Mouse (Mus musculus) embryonic facial prominence, embryonic 14.5 days (tissue): ENCODE measurements at regions not wholly inside any gene's neighbourhood (a gene's known extent, or its start where the extent isn't known, plus 50 kb on each side); places are given as distances from the start of the nearest gene placed in this dataset.

Experiments used
- ATAC-seq: fragments of 200-750 bp; cut with Nextera tagmentation; 2 replicates; pipeline ENCODE4 v1.8.0; 2017; ENCODE audit warnings: low read depth, moderate number of reproducible peaks, moderate TSS enrichment
- DNase-seq: peaks from one replicate; pipeline ENCODE4 v3.0.0-alpha.2; 2015; ENCODE audit warnings: low spot score
- H3K27ac ChIP-seq: fragments of 300-500 bp; sonication (generic); replicated peaks from 2 replicates; pipeline ENCODE4 v1.5.1; 2014; ENCODE audit warnings: low read depth, mild to moderate bottlenecking, low read length, moderate library complexity
- H3K27me3 ChIP-seq: fragments of 300-500 bp; sonication (generic); replicated peaks from 2 replicates; pipeline ENCODE4 v1.6.1; 2014; ENCODE audit warnings: low read length; ENCODE audit not compliant: control insufficient read depth, insufficient read depth
- H3K36me3 ChIP-seq: fragments of 300-500 bp; sonication (generic); 2 replicates; pipeline ENCODE4 v1.6.1; 2014; ENCODE audit warnings: low read length, mixed read lengths; ENCODE audit not compliant: control insufficient read depth, insufficient read depth
- H3K4me1 ChIP-seq: fragments of 300-500 bp; sonication (generic); 2 replicates; pipeline ENCODE4 v1.6.1; 2014; ENCODE audit warnings: antibody characterized with exemption, low read length; ENCODE audit not compliant: control insufficient read depth, insufficient read depth
- H3K4me2 ChIP-seq: fragments of 300-500 bp; sonication (generic); 2 replicates; pipeline ENCODE4 v1.6.1; 2014; ENCODE audit warnings: low read depth, mild to moderate bottlenecking, low read length, moderate library complexity, mixed read lengths
- H3K4me3 ChIP-seq: fragments of 300-500 bp; sonication (generic); 2 replicates; pipeline ENCODE4 v1.5.1; 2014; ENCODE audit warnings: low read depth, mild to moderate bottlenecking, low read length
- H3K9ac ChIP-seq: fragments of 300-500 bp; sonication (generic); 2 replicates; pipeline ENCODE4 v1.6.1; 2014; ENCODE audit warnings: low read depth, mild to moderate bottlenecking, low read length, moderate library complexity, mixed read lengths
- H3K9me3 ChIP-seq: fragments of 300-500 bp; sonication (generic); 2 replicates; pipeline ENCODE4 v1.6.1; 2016; ENCODE audit warnings: low read length; ENCODE audit not compliant: control insufficient read depth
- WGBS: fragments of 180-500 bp; shearing (Covaris S2); extraction: QIAGEN DNeasy Blood & Tissue Kit; methylation state at CpG from one replicate; pipeline ENCODE4 v1.1.7; 2014; 5-methylcytosine and 5-hydroxymethylcytosine counted together

- Histone ChIP-seq H3K4me2 (no peak overlapping the region), H3K27ac (no peak overlapping the region), H3K9ac (no peak overlapping the region), H3K9me3 (no peaks in the 10 kb centered on the region), H3K4me1 (0 out of 2 replicates have a peak, but pooled peaks cover 3% of the 10 kb centered on the region), H3K27me3 (no peaks in the 10 kb centered on the region), H3K4me3 (no peak overlapping the region), H3K36me3 (no peaks in the 10 kb centered on the region)
- ATAC-seq (no peak), DNase-seq (no peak)
- WGBS, result 72% methylated on average over 11 of the region's 11 CpGs
Observed at GRCm38 (mm10) chr10:117461791-117462516, 82.1 kb upstream of the Cpsf6 start.

GRCm38 (mm10) chr10:117461261-117461660, 81.4 kb upstream of the Cpsf6 start:
- no peak overlapping the region for H3K9ac ChIP-seq
- no peak overlapping the region for H3K4me3 ChIP-seq
- DNase-seq (no peak), ATAC-seq (no peak)
- H3K9me3 ChIP-seq, result no peaks in the 10 kb centered on the region
- H3K36me3 ChIP-seq, result no peaks in the 10 kb centered on the region
- H3K27me3 ChIP-seq, result no peaks in the 10 kb centered on the region
- no peak overlapping the region for H3K4me2 ChIP-seq
- 0 out of 2 replicates have a peak, but pooled peaks cover 3% of the 10 kb centered on the region for H3K4me1 ChIP-seq
- 80% methylated on average over 4 of the region's 4 CpGs for WGBS
- H3K27ac ChIP-seq, result no peak overlapping the region

GRCm38 (mm10) chr10:117460366-117460730, 80.5 kb upstream of the Cpsf6 start:
- Histone ChIP-seq H3K9me3 (no peaks in the 10 kb centered on the region), H3K27me3 (no peaks in the 10 kb centered on the region)
- 91% methylated on average over 6 of the region's 6 CpGs for WGBS

GRCm38 (mm10) chr10:117459651-117460365, 80.0 kb upstream of the Cpsf6 start:
- H3K27me3 ChIP-seq, result no peaks in the 10 kb centered on the region
- H3K4me3 ChIP-seq, result no peak overlapping the region
- DNase-seq (no peak), ATAC-seq (no peak)
- no peaks in the 10 kb centered on the region for H3K36me3 ChIP-seq
- H3K27ac ChIP-seq, result no peak overlapping the region
- no peaks in the 10 kb centered on the region for H3K9me3 ChIP-seq
- no peak overlapping the region for H3K4me2 ChIP-seq
- WGBS, result 91% methylated on average over 10 of the region's 10 CpGs
- H3K9ac ChIP-seq, result no peak overlapping the region
- H3K4me1 ChIP-seq, result 0 out of 2 replicates have a peak, but pooled peaks cover 3% of the 10 kb centered on the region

More at GRCm38 (mm10) chr10:117460366-117460730, 80.5 kb upstream of the Cpsf6 start:
- no peak overlapping the region for H3K27ac ChIP-seq
- ATAC-seq, result no peak
- H3K4me3 ChIP-seq, result no peak overlapping the region
- H3K36me3 ChIP-seq, result no peaks in the 10 kb centered on the region
- no peak for DNase-seq
- no peak overlapping the region for H3K4me2 ChIP-seq
- H3K9ac ChIP-seq, result no peak overlapping the region
- H3K4me1 ChIP-seq, result 0 out of 2 replicates have a peak, but pooled peaks cover 3% of the 10 kb centered on the region

- DNase-seq (no peak), ATAC-seq (no peak)
- H3K4me1 ChIP-seq, result 0 out of 2 replicates have a peak, but pooled peaks cover 3% of the 10 kb centered on the region
- H3K27me3 ChIP-seq, result no peaks in the 10 kb centered on the region
- no peak overlapping the region for H3K9ac ChIP-seq
- no peak overlapping the region for H3K27ac ChIP-seq
- H3K4me2 ChIP-seq, result no peak overlapping the region
- H3K9me3 ChIP-seq, result no peaks in the 10 kb centered on the region
- no peaks in the 10 kb centered on the region for H3K36me3 ChIP-seq
- no peak overlapping the region for H3K4me3 ChIP-seq
- 82% methylated on average over 2 of the region's 2 CpGs for WGBS
Observed at GRCm38 (mm10) chr10:117459041-117459475, 79.2 kb upstream of the Cpsf6 start.

- H3K27me3 ChIP-seq, result no peaks in the 10 kb centered on the region
- no peak overlapping the region for H3K4me2 ChIP-seq
- H3K27ac ChIP-seq, result no peak overlapping the region
- no peak for ATAC-seq
- no peaks in the 10 kb centered on the region for H3K36me3 ChIP-seq
- H3K4me3 ChIP-seq, result no peak overlapping the region
- 83% methylated on average over 11 of the region's 11 CpGs for WGBS
- H3K9ac ChIP-seq, result no peak overlapping the region
- 0 out of 2 replicates have a peak, but pooled peaks cover 3% of the 10 kb centered on the region for H3K4me1 ChIP-seq
- no peaks in the 10 kb centered on the region for H3K9me3 ChIP-seq
- no peak for DNase-seq
Observed at GRCm38 (mm10) chr10:117458271-117459040, 78.6 kb upstream of the Cpsf6 start.

GRCm38 (mm10) chr10:117457701-117457950, 77.8 kb upstream of the Cpsf6 start:
- no peaks in the 10 kb centered on the region for H3K27me3 ChIP-seq
- H3K9me3 ChIP-seq, result no peaks in the 10 kb centered on the region
- 59% methylated on average over 2 of the region's 2 CpGs for WGBS
- no peaks in the 10 kb centered on the region for H3K36me3 ChIP-seq
- H3K4me2 ChIP-seq, result no peak overlapping the region
- H3K27ac ChIP-seq, result no peak overlapping the region
- no peak overlapping the region for H3K9ac ChIP-seq
- no peak for DNase-seq
- no peak overlapping the region for H3K4me3 ChIP-seq
- no peak for ATAC-seq
- H3K4me1 ChIP-seq, result 0 out of 2 replicates have a peak, but pooled peaks cover 3% of the 10 kb centered on the region

GRCm38 (mm10) chr10:117456904-117457700, 77.3 kb upstream of the Cpsf6 start:
- H3K9ac ChIP-seq, result no peak overlapping the region
- H3K9me3 ChIP-seq, result no peaks in the 10 kb centered on the region
- 0 out of 2 replicates have a peak, but pooled peaks cover 3% of the 10 kb centered on the region for H3K4me1 ChIP-seq
- no peaks in the 10 kb centered on the region for H3K27me3 ChIP-seq
- DNase-seq (no peak), ATAC-seq (no peak)
- WGBS, result 61% methylated on average over 18 of the region's 18 CpGs
- 0 out of 2 replicates have a peak overlapping the region, but pooled peaks have one; percentile 10 for H3K27ac ChIP-seq
- no peak overlapping the region for H3K4me2 ChIP-seq
- no peaks in the 10 kb centered on the region for H3K36me3 ChIP-seq
- no peak overlapping the region for H3K4me3 ChIP-seq
